ENCODE assay signal across 9 mouse cellular contexts in genomic region chr4:148429686-148430085, GRCm38 (mm10). TPM values are rescaled to one million over a fixed set of nuclear protein-coding genes. Genes with fewer than 3 reads are reported as not detected.
DNase-seq lines count a peak whose midpoint lies in the region; ATAC-seq and TF ChIP-seq lines count a peak whose summit lies in the region.
"Had no signal": no experiment of that assay in that cellular context is flagged by ENCODE, and none has a peak within 500 bp of the region (broad histone marks: within the 10 kb centered on the region; RNA-seq: fewer than 3 reads in every experiment).

No protein-coding gene starts in this region.

- H3K4me1 ChIP-seq in E14TG2a.4 (replicated peaks; ENCODE audit: low read depth, low read length) = peaks cover 31% of the 10 kb centered on the region
- H3K4me1 ChIP-seq in heart, postnatal 0 days (ENCODE audit: control insufficient read depth, insufficient read depth) = no peaks in the 10 kb centered on the region
- H3K4me1 ChIP-seq: heart, embryonic 15.5 days had no signal

- TF ChIP-seq EP300 in heart, postnatal 0 days (IDR thresholded peaks at IDR 0.05; ENCODE audit: low read depth) = no peak

- peaks cover 25% of the 10 kb centered on the region for H3K36me3 ChIP-seq in E14TG2a.4 (ENCODE audit: insufficient read depth, low read length)
- no peaks in the 10 kb centered on the region for H3K36me3 ChIP-seq in heart, postnatal 0 days (replicated peaks; ENCODE audit: control insufficient read depth, insufficient read depth, low read length)

- no peak overlapping the region for H3K4me3 ChIP-seq in E14TG2a.4 (replicated peaks; ENCODE audit: low read length)
- no peak overlapping the region for H3K4me3 ChIP-seq in heart, postnatal 0 days (ENCODE audit: low read depth, low read length)
- H3K4me3 ChIP-seq: heart, embryonic 15.5 days had no signal

- no peak overlapping the region for H3K9ac ChIP-seq in heart, postnatal 0 days (replicated peaks; ENCODE audit: low read depth, low read length)
- H3K9ac ChIP-seq: heart, embryonic 15.5 days had no signal

- H3K4me2 ChIP-seq in heart, postnatal 0 days (ENCODE audit: low read depth, low read length) = no peak overlapping the region
- H3K4me2 ChIP-seq: heart, embryonic 15.5 days had no signal

- WGBS in heart, postnatal 0 days = 24% methylated on average over 6 of the region's 6 CpGs

- no peak for ATAC-seq in heart, postnatal 0 days (ENCODE audit: insufficient read depth, low read depth)
- ATAC-seq in monocyte, adult 5-6 weeks (replicated peaks; ENCODE audit: insufficient number of reproducible peaks, low FRiP score, low TSS enrichment, poor library complexity, severe bottlenecking) = no peak

- no peaks in the 10 kb centered on the region for H3K9me3 ChIP-seq in E14TG2a.4 (ENCODE audit: low read length)
- no peaks in the 10 kb centered on the region for H3K9me3 ChIP-seq in heart, postnatal 0 days (replicated peaks; ENCODE audit: control insufficient read depth, low read length)
- H3K9me3 ChIP-seq: heart, embryonic 15.5 days had no signal

- H3K27ac ChIP-seq in heart, postnatal 0 days (ENCODE audit: low read depth) = no peak overlapping the region
- H3K27ac ChIP-seq: heart, embryonic 15.5 days had no signal

- DNase-seq in adrenal gland, postnatal 10 days = peak; percentile 84
- DNase-seq in embryo, embryonic 11 days = peak; percentile 84
- DNase-seq in heart, postnatal 0 days (ENCODE audit: low spot score) = no peak
- peak; percentile 80 to 83 for DNase-seq in layer of hippocampus, postnatal 10 days (ENCODE audit: low spot score in 2 of 2)
- DNase-seq in lung, postnatal 36 days = peak; percentile 68
- peak; percentile 46 for DNase-seq in right cerebral cortex, adult 18-20 months

- H3K27me3 ChIP-seq in E14TG2a.4 (ENCODE audit: insufficient read depth, low read length) = no peaks in the 10 kb centered on the region
- H3K27me3 ChIP-seq in heart, postnatal 0 days (ENCODE audit: control insufficient read depth, insufficient read depth, low read length) = no peaks in the 10 kb centered on the region
- H3K27me3 ChIP-seq: heart, embryonic 15.5 days had no signal

- peak; percentile 91 for TF ChIP-seq CTCF in E14TG2a.4 (conservative IDR thresholded peaks at IDR 0.05; ENCODE audit: low read length)
- peak; percentile 79 for TF ChIP-seq CTCF in heart, postnatal 0 days (IDR thresholded peaks at IDR 0.05; ENCODE audit: low read depth)

RNA-seq across cellular contexts. Expression of gene Ubiad1, which starts 14.9 kb away (rescaled TPM):
- 10 to 100 TPM; 17.6 to 18.5 TPM for total RNA-seq in adrenal gland, postnatal 10 days (2021)
- 25.6 and 32.4 TPM in 2 replicates for total RNA-seq in heart, postnatal 0 days (2014; rRNA removed; ENCODE audit: low replicate concordance)
- 18.9 and 19.6 TPM in 2 replicates for polyA plus RNA-seq in heart, postnatal 0 days (2015; fragmentation: Nextera tagmentation; extraction: Ambion mirVana)
- total RNA-seq in layer of hippocampus, postnatal 10 days (2021) = 1 to 10 TPM; 7.8 to 8.4 TPM
- total RNA-seq in monocyte, adult 5-6 weeks (2017) = 2.0 to 5.5 TPM (median 2.8 TPM) in 3 replicates

RNA-seq across cellular contexts. Expression of gene Mtor, which starts 18.7 kb away (rescaled TPM):
- 10 to 100 TPM; 68.4 to 77.9 TPM for total RNA-seq in adrenal gland, postnatal 10 days (2021)
- 31.2 and 52.2 TPM in 2 replicates for total RNA-seq in heart, postnatal 0 days (2014; rRNA removed; ENCODE audit: low replicate concordance)
- 17.3 and 20.5 TPM in 2 replicates for polyA plus RNA-seq in heart, postnatal 0 days (2015; fragmentation: Nextera tagmentation; extraction: Ambion mirVana)
- total RNA-seq in layer of hippocampus, postnatal 10 days (2021) = 10 to 100 TPM; 81.3 to 85.9 TPM
- total RNA-seq in monocyte, adult 5-6 weeks (2017) = 14.9 to 23.1 TPM (median 19.1 TPM) in 3 replicates
